Mouse (Mus musculus): ENCODE measurements around the gene Mafk. TPM values are rescaled to one million over a fixed set of nuclear protein-coding genes. Genes with fewer than 3 reads are reported as not detected.

The Mafk gene
- total and polyA plus RNA-seq, 3 experiments: 23.6 to 34.1 (median 33.2) TPM

GRCm38 (mm10) chr5:139805924-139806323 is 14.6 kb downstream of the Mafk start:
- Histone ChIP-seq H3K9ac (ENCODE audit: low read depth, low read length) (no peak overlapping the region), H3K27ac (no peak overlapping the region), H3K27me3 (ENCODE audit: control insufficient read depth, insufficient read depth, low read length) (no peaks in the 10 kb centered on the region), H3K36me3 (ENCODE audit: control insufficient read depth, insufficient read depth, low read length) (no peaks in the 10 kb centered on the region), H3K4me1 (ENCODE audit: control insufficient read depth, insufficient read depth, low read length) (no peaks in the 10 kb centered on the region), H3K4me3 (no peak overlapping the region), H3K79me2 (replicated peaks; ENCODE audit: control insufficient read depth, insufficient read depth, low read length) (no peaks in the 10 kb centered on the region)
- 93% methylated on average over 8 of the region's 8 CpGs for WGBS
- DNase-seq: no peak
- TF ChIP-seq EP300 (IDR thresholded peaks at IDR 0.05; ENCODE audit: insufficient read depth, low read depth, low read length) (no peak), POLR2A (IDR thresholded peaks at IDR 0.05; ENCODE audit: insufficient read depth, low read depth, low read length) (no peak)
- intact Hi-C loops (cut with DNase I): no loop called here

GRCm38 (mm10) chr5:139809397-139809796 is 18.1 kb downstream of the Mafk start:
- Histone ChIP-seq H3K36me3 (ENCODE audit: control insufficient read depth, insufficient read depth, low read length) (no peaks in the 10 kb centered on the region), H3K4me1 (ENCODE audit: control insufficient read depth, insufficient read depth, low read length) (no peaks in the 10 kb centered on the region), H3K27me3 (ENCODE audit: control insufficient read depth, insufficient read depth, low read length) (no peaks in the 10 kb centered on the region), H3K9ac (ENCODE audit: low read depth, low read length) (no peak overlapping the region), H3K27ac (no peak overlapping the region), H3K79me2 (replicated peaks; ENCODE audit: control insufficient read depth, insufficient read depth, low read length) (no peaks in the 10 kb centered on the region), H3K4me3 (no peak overlapping the region)
- WGBS: 51% methylated on average over 4 of the region's 4 CpGs
- intact Hi-C loops (cut with DNase I): no loop called here
- DNase-seq: no peak
- TF ChIP-seq POLR2A (IDR thresholded peaks at IDR 0.05; ENCODE audit: insufficient read depth, low read depth, low read length): no peak
- TF ChIP-seq CTCF (IDR thresholded peaks at IDR 0.05): peak; percentile 30

- intact Hi-C loops (cut with DNase I): no loop called here
- Histone ChIP-seq H3K27me3 (ENCODE audit: control insufficient read depth, insufficient read depth, low read length) (no peaks in the 10 kb centered on the region), H3K4me3 (no peak overlapping the region), H3K9ac (ENCODE audit: low read depth, low read length) (no peak overlapping the region), H3K27ac (no peak overlapping the region), H3K4me1 (ENCODE audit: control insufficient read depth, insufficient read depth, low read length) (no peaks in the 10 kb centered on the region), H3K79me2 (replicated peaks; ENCODE audit: control insufficient read depth, insufficient read depth, low read length) (no peaks in the 10 kb centered on the region), H3K36me3 (ENCODE audit: control insufficient read depth, insufficient read depth, low read length) (no peaks in the 10 kb centered on the region)
- 54% methylated on average over 15 of the region's 15 CpGs for WGBS
- no peak for DNase-seq
- TF ChIP-seq POLR2A (IDR thresholded peaks at IDR 0.05; ENCODE audit: insufficient read depth, low read depth, low read length) (no peak), CTCF (IDR thresholded peaks at IDR 0.05) (no peak), EP300 (IDR thresholded peaks at IDR 0.05; ENCODE audit: insufficient read depth, low read depth, low read length) (no peak)
Measured at GRCm38 (mm10) chr5:139811677-139812397, 20.5 kb downstream of the Mafk start.

GRCm38 (mm10) chr5:139812398-139813125 is 21.2 kb downstream of the Mafk start:
- Histone ChIP-seq H3K4me3 (no peak overlapping the region), H3K79me2 (replicated peaks; ENCODE audit: control insufficient read depth, insufficient read depth, low read length) (no peaks in the 10 kb centered on the region), H3K27me3 (ENCODE audit: control insufficient read depth, insufficient read depth, low read length) (no peaks in the 10 kb centered on the region), H3K36me3 (ENCODE audit: control insufficient read depth, insufficient read depth, low read length) (no peaks in the 10 kb centered on the region), H3K4me1 (ENCODE audit: control insufficient read depth, insufficient read depth, low read length) (no peaks in the 10 kb centered on the region), H3K27ac (no peak overlapping the region), H3K9ac (ENCODE audit: low read depth, low read length) (no peak overlapping the region)
- TF ChIP-seq EP300 (IDR thresholded peaks at IDR 0.05; ENCODE audit: insufficient read depth, low read depth, low read length) (no peak), CTCF (IDR thresholded peaks at IDR 0.05) (no peak), POLR2A (IDR thresholded peaks at IDR 0.05; ENCODE audit: insufficient read depth, low read depth, low read length) (no peak)
- WGBS: 66% methylated on average over 20 of the region's 20 CpGs
- no peak for DNase-seq
- intact Hi-C loops (cut with DNase I): no loop called here

- Histone ChIP-seq H3K79me2 (replicated peaks; ENCODE audit: control insufficient read depth, insufficient read depth, low read length) (no peaks in the 10 kb centered on the region), H3K27me3 (ENCODE audit: control insufficient read depth, insufficient read depth, low read length) (no peaks in the 10 kb centered on the region), H3K27ac (no peak overlapping the region), H3K36me3 (ENCODE audit: control insufficient read depth, insufficient read depth, low read length) (no peaks in the 10 kb centered on the region), H3K9ac (ENCODE audit: low read depth, low read length) (no peak overlapping the region), H3K4me3 (no peak overlapping the region), H3K4me1 (ENCODE audit: control insufficient read depth, insufficient read depth, low read length) (no peaks in the 10 kb centered on the region)
- intact Hi-C loops (cut with DNase I): no loop called here
- no peak for TF ChIP-seq POLR2A (IDR thresholded peaks at IDR 0.05; ENCODE audit: insufficient read depth, low read depth, low read length)
- TF ChIP-seq CTCF (IDR thresholded peaks at IDR 0.05): no peak
- TF ChIP-seq EP300 (IDR thresholded peaks at IDR 0.05; ENCODE audit: insufficient read depth, low read depth, low read length): no peak
- 42% methylated on average over 10 of the region's 10 CpGs for WGBS
- no peak for DNase-seq
Measured at GRCm38 (mm10) chr5:139813126-139813490, 21.8 kb downstream of the Mafk start.

- Histone ChIP-seq H3K36me3 (ENCODE audit: control insufficient read depth, insufficient read depth, low read length) (no peaks in the 10 kb centered on the region), H3K79me2 (replicated peaks; ENCODE audit: control insufficient read depth, insufficient read depth, low read length) (no peaks in the 10 kb centered on the region), H3K27me3 (ENCODE audit: control insufficient read depth, insufficient read depth, low read length) (no peaks in the 10 kb centered on the region), H3K4me3 (no peak overlapping the region), H3K9ac (ENCODE audit: low read depth, low read length) (no peak overlapping the region), H3K27ac (no peak overlapping the region), H3K4me1 (ENCODE audit: control insufficient read depth, insufficient read depth, low read length) (no peaks in the 10 kb centered on the region)
- intact Hi-C loops (cut with DNase I): no loop called here
- no peak for DNase-seq
- TF ChIP-seq EP300 (IDR thresholded peaks at IDR 0.05; ENCODE audit: insufficient read depth, low read depth, low read length): no peak
- no peak for TF ChIP-seq CTCF (IDR thresholded peaks at IDR 0.05)
- TF ChIP-seq POLR2A (IDR thresholded peaks at IDR 0.05; ENCODE audit: insufficient read depth, low read depth, low read length): no peak
- 30% methylated on average over 13 of the region's 13 CpGs for WGBS
Measured at GRCm38 (mm10) chr5:139813963-139814381, 22.7 kb downstream of the Mafk start.
